Mouse (Mus musculus): Measurements from ENCODE around the gene Fxyd3. TPM values are rescaled to one million over a fixed set of nuclear protein-coding genes. Genes with fewer than 3 reads are reported as not detected.

Fxyd3 gene
- polyA plus RNA-seq (2012): not detected in 2 replicates

GRCm38 (mm10) chr7:31076492-31076891 lies at the start of gene Fxyd3:
Fxyd3 (minus strand) TSS chr7:31076704.

GRCm38 (mm10) chr7:31115182-31115581 lies 38.7 kb upstream of the Fxyd3 start, which contains the start of gene Hpn:
Hpn (minus strand) TSS chr7:31115290.

GRCm38 (mm10) chr7:31059108-31059507 lies 17.4 kb downstream of the Fxyd3 start, which contains the start of gene Lgi4:
Lgi4 (plus strand) TSS chr7:31059342.

GRCm38 (mm10) chr7:31057071-31057470 lies 19.4 kb downstream of the Fxyd3 start, which contains the start of gene Fxyd1:
Fxyd1 (minus strand) TSS chr7:31057199.

GRCm38 (mm10) chr7:31051321-31052021 lies 25.0 kb downstream of the Fxyd3 start, which contains the start of gene Fxyd7:
Fxyd7 (minus strand) TSS chr7:31051467.

GRCm38 (mm10) chr7:31042431-31042910 lies 34.0 kb downstream of the Fxyd3 start, which contains the start of gene Fxyd5:
Fxyd5 (minus strand) TSS chr7:31042481.

Other genes starting within 250 kb of the Fxyd3 start
- not detected in 2 replicates for gene Ffar3, start 220.5 kb downstream of the Fxyd3 start, polyA plus RNA-seq (2012)
- gene Ffar1, start 215.1 kb downstream of the Fxyd3 start, polyA plus RNA-seq (2012): 0.10 and 0.13 TPM in 2 replicates
- gene Cd22, start 196.4 kb downstream of the Fxyd3 start, polyA plus RNA-seq (2012): 5.0 and 5.4 TPM in 2 replicates
- 0.37 and 0.72 TPM in 2 replicates for gene Mag, start 161.8 kb downstream of the Fxyd3 start, polyA plus RNA-seq (2012)
- gene Hamp2, start 152.0 kb downstream of the Fxyd3 start, polyA plus RNA-seq (2012): not detected in 2 replicates
- gene Hamp, start 132.7 kb downstream of the Fxyd3 start, polyA plus RNA-seq (2012): not detected in 2 replicates
- gene Usf2, start 119.9 kb downstream of the Fxyd3 start, polyA plus RNA-seq (2012): 169 and 182 TPM in 2 replicates
- 1.3 and 1.5 TPM in 2 replicates for gene Lsr, start 103.2 kb downstream of the Fxyd3 start, polyA plus RNA-seq (2012)
- gene Fam187b, start 102.9 kb downstream of the Fxyd3 start, polyA plus RNA-seq (2012): 0.08 TPM in 1 of 2 replicates, not detected in the other
- 870 and 944 TPM in 2 replicates for gene Fxyd5, start 34.2 kb downstream of the Fxyd3 start, polyA plus RNA-seq (2012)
- gene Fxyd7, start 25.2 kb downstream of the Fxyd3 start, polyA plus RNA-seq (2012): 0.36 and 1.3 TPM in 2 replicates
- 4.9 and 6.1 TPM in 2 replicates for gene Fxyd1, start 19.5 kb downstream of the Fxyd3 start, polyA plus RNA-seq (2012)
- 0.01 TPM in 1 of 2 replicates, not detected in the other for gene Lgi4, start 17.4 kb downstream of the Fxyd3 start, polyA plus RNA-seq (2012)
- gene Hpn, start 38.6 kb upstream of the Fxyd3 start, polyA plus RNA-seq (2012): 25.3 and 28.7 TPM in 2 replicates
- gene Scn1b, start 50.3 kb upstream of the Fxyd3 start, polyA plus RNA-seq (2012): 4.3 TPM in 2 replicates
- gene Gramd1a, start 79.2 kb upstream of the Fxyd3 start, polyA plus RNA-seq (2012): 206 and 233 TPM in 2 replicates
- not detected in 2 replicates for gene Scgb2b2, start 213.8 kb upstream of the Fxyd3 start, polyA plus RNA-seq (2012)
- gene Scgb1b2, start 215.1 kb upstream of the Fxyd3 start, polyA plus RNA-seq (2012): not detected in 2 replicates